Comparison of ENCODE assay signal across 9 mouse cellular contexts in genomic region chr9:4260746-4261090, GRCm38 (mm10). TPM values are rescaled to one million over a fixed set of nuclear protein-coding genes. Genes with fewer than 3 reads are reported as not detected.
A peak's percentile ranks its signal among the peaks of the same experiment; 100 is the strongest.
DNase-seq lines count a peak whose midpoint lies in the region; ATAC-seq and TF ChIP-seq lines count a peak whose summit lies in the region.
"Had no signal": no experiment of that assay in that cellular context is flagged by ENCODE, and none has a peak within 500 bp of the region (broad histone marks: within the 10 kb centered on the region; RNA-seq: fewer than 3 reads in every experiment).

No protein-coding gene starts in this region.

- H3K4me3 ChIP-seq in left cerebral cortex, adult 2 months, result peak overlapping the region; percentile 24
- H3K4me3 ChIP-seq in embryonic facial prominence, embryonic 14.5 days (ENCODE audit: low read depth, low read length), result 0 out of 2 replicates have a peak overlapping the region, but pooled peaks have one; percentile 7
- H3K4me3 ChIP-seq in intestine, postnatal 0 days (ENCODE audit: low read depth, low read length), result peak overlapping the region; percentile 9; the same call in 1 of the 2 replicates
- H3K4me3 ChIP-seq in neural tube, embryonic 15.5 days (replicated peaks), result peak overlapping the region; percentile 29

- no peaks in the 10 kb centered on the region for H3K36me3 ChIP-seq in embryonic facial prominence, embryonic 14.5 days (ENCODE audit: control insufficient read depth, insufficient read depth, low read length)
- no peaks in the 10 kb centered on the region for H3K36me3 ChIP-seq in intestine, postnatal 0 days (ENCODE audit: control insufficient read depth, insufficient read depth)
- no peaks in the 10 kb centered on the region for H3K36me3 ChIP-seq in neural tube, embryonic 15.5 days

- no peak for TF ChIP-seq CTCF in left cerebral cortex, adult 2 months (IDR thresholded peaks at IDR 0.05)
- no peak for TF ChIP-seq CTCF in intestine, postnatal 0 days (IDR thresholded peaks at IDR 0.05; ENCODE audit: low read depth)

- no peak overlapping the region for H3K9ac ChIP-seq in embryonic facial prominence, embryonic 14.5 days (ENCODE audit: low read depth, low read length)
- H3K9ac ChIP-seq in intestine, postnatal 0 days (ENCODE audit: low read depth, low read length), result no peak overlapping the region
- H3K9ac ChIP-seq in neural tube, embryonic 15.5 days (replicated peaks), result no peak overlapping the region

- DNase-seq in left cerebral cortex, adult 2 months (ENCODE audit: extremely low spot score in 1 of 2, low spot score in 2 of 2), result no peak
- DNase-seq in left cerebral cortex, postnatal 36 days (ENCODE audit: low spot score in 2 of 2), result no peak
- no peak for DNase-seq in embryonic facial prominence, embryonic 14.5 days (ENCODE audit: low spot score)
- DNase-seq in testis, postnatal 14 days (ENCODE audit: low spot score), result no peak
- no peak for DNase-seq in urinary bladder, postnatal 25 days (ENCODE audit: low spot score)

- no peaks in the 10 kb centered on the region for H3K4me1 ChIP-seq in embryonic facial prominence, embryonic 14.5 days (ENCODE audit: control insufficient read depth, insufficient read depth, low read length)
- no peaks in the 10 kb centered on the region for H3K4me1 ChIP-seq in intestine, postnatal 0 days (replicated peaks; ENCODE audit: control insufficient read depth, insufficient read depth, low read length)
- H3K4me1 ChIP-seq in neural tube, embryonic 15.5 days, result no peaks in the 10 kb centered on the region

- H3K27ac ChIP-seq in left cerebral cortex, adult 2 months, result no peak overlapping the region
- no peak overlapping the region for H3K27ac ChIP-seq in embryonic facial prominence, embryonic 14.5 days (replicated peaks; ENCODE audit: low read depth, low read length)
- no peak overlapping the region for H3K27ac ChIP-seq in intestine, postnatal 0 days (ENCODE audit: low read depth, low read length)
- no peak overlapping the region for H3K27ac ChIP-seq in neural tube, embryonic 15.5 days (replicated peaks)
- H3K27ac ChIP-seq: gastrocnemius, adult 2 months had no signal

- ATAC-seq in embryonic facial prominence, embryonic 14.5 days (ENCODE audit: low read depth), result no peak
- no peak for ATAC-seq in intestine, postnatal 0 days
- ATAC-seq in neural tube, embryonic 15.5 days (ENCODE audit: low FRiP score), result peak; percentile 47; the same call in 1 of the 2 replicates
- ATAC-seq in inflammation-experienced regulatory T-cells, adult 6 months, result no peak

- 63% methylated on average over 12 of the region's 12 CpGs for WGBS in embryonic facial prominence, embryonic 14.5 days
- WGBS in intestine, postnatal 0 days, result 62% methylated on average over 12 of the region's 12 CpGs
- 68% methylated on average over 12 of the region's 12 CpGs for WGBS in neural tube, embryonic 15.5 days

- peaks cover 14% of the 10 kb centered on the region for H3K9me3 ChIP-seq in embryonic facial prominence, embryonic 14.5 days (ENCODE audit: control insufficient read depth, low read length)
- H3K9me3 ChIP-seq in intestine, postnatal 0 days (ENCODE audit: control insufficient read depth), result peaks cover 10% of the 10 kb centered on the region
- H3K9me3 ChIP-seq in neural tube, embryonic 15.5 days (replicated peaks), result no peaks in the 10 kb centered on the region; the same call in 1 of the 2 replicates

- intact Hi-C loops in left cerebral cortex, adult 2 months (cut with DNase I), result no loop called here
- intact Hi-C loops in left cerebral cortex, postnatal 36 days (cut with DNase I), result no loop called here

- no peak overlapping the region for H3K4me2 ChIP-seq in embryonic facial prominence, embryonic 14.5 days (ENCODE audit: low read depth, low read length)
- H3K4me2 ChIP-seq in intestine, postnatal 0 days (replicated peaks; ENCODE audit: low read depth), result peak overlapping the region; percentile 37; the same call in 1 of the 2 replicates
- H3K4me2 ChIP-seq in neural tube, embryonic 15.5 days, result peak overlapping the region; percentile 20

- H3K27me3 ChIP-seq in embryonic facial prominence, embryonic 14.5 days (replicated peaks; ENCODE audit: control insufficient read depth, insufficient read depth, low read length), result no peaks in the 10 kb centered on the region
- H3K27me3 ChIP-seq in intestine, postnatal 0 days (replicated peaks; ENCODE audit: control insufficient read depth, insufficient read depth, low read length), result no peaks in the 10 kb centered on the region
- H3K27me3 ChIP-seq in neural tube, embryonic 15.5 days (replicated peaks), result no peaks in the 10 kb centered on the region

RNA-seq across cellular contexts. Expression of gene Aasdhppt, which starts 48.6 kb away (rescaled TPM):
- total RNA-seq in left cerebral cortex, adult 2 months (2021), result 10 to 100 TPM; 25.9 to 29.9 TPM
- 10 to 100 TPM; 25.3 to 27.2 TPM for total RNA-seq in left cerebral cortex, postnatal 36 days (2021)
- 29.7 and 32.0 TPM in 2 replicates for polyA plus RNA-seq in embryonic facial prominence, embryonic 14.5 days (2014; fragmentation: Nextera tagmentation; extraction: Ambion mirVana)
- polyA plus RNA-seq in intestine, postnatal 0 days (2015; fragmentation: Nextera tagmentation; extraction: Ambion mirVana), result 17.4 and 19.1 TPM in 2 replicates
- polyA plus RNA-seq in neural tube, embryonic 15.5 days (2015; fragmentation: Nextera tagmentation; extraction: Ambion mirVana), result 33.3 and 33.5 TPM in 2 replicates
- 10 to 100 TPM; 27.5 to 34.2 (median 33.8) TPM for polyA plus RNA-seq in inflammation-experienced regulatory T-cells, adult 6 months (2017; shearing (Covaris generic))

RNA-seq across cellular contexts. Expression of gene Kbtbd3, which starts 48.9 kb away (rescaled TPM):
- 10 to 100 TPM; 11.6 to 12.9 TPM for total RNA-seq in left cerebral cortex, adult 2 months (2021)
- total RNA-seq in left cerebral cortex, postnatal 36 days (2021), result 10 to 100 TPM; 10.5 to 13.5 TPM
- polyA plus RNA-seq in embryonic facial prominence, embryonic 14.5 days (2014; fragmentation: Nextera tagmentation; extraction: Ambion mirVana), result 6.6 and 6.8 TPM in 2 replicates
- 6.1 and 6.3 TPM in 2 replicates for polyA plus RNA-seq in intestine, postnatal 0 days (2015; fragmentation: Nextera tagmentation; extraction: Ambion mirVana)
- 13.6 and 15.6 TPM in 2 replicates for polyA plus RNA-seq in neural tube, embryonic 15.5 days (2015; fragmentation: Nextera tagmentation; extraction: Ambion mirVana)
- 10 to 100 TPM in 1 of 3 experiments, 1 to 10 TPM in 2; 9.0 to 12.6 (median 9.4) TPM for polyA plus RNA-seq in inflammation-experienced regulatory T-cells, adult 6 months (2017; shearing (Covaris generic))
